Mouse (Mus musculus) ES-Bruce4 (cell line): ENCODE results near the gene Rbbp6. TPM values are rescaled to one million over a fixed set of nuclear protein-coding genes. Genes with fewer than 3 reads are reported as not detected.

Experiments
- H3K27ac ChIP-seq: 2 replicates; pipeline ENCODE4 v1.5.1; 2012; ENCODE audit warnings: low read length, inconsistent platforms; ENCODE audit not compliant: insufficient read depth
- H3K27me3 ChIP-seq: 2 replicates; pipeline ENCODE4 v1.6.1; 2012; ENCODE audit warnings: mild to moderate bottlenecking, low read length, inconsistent platforms; ENCODE audit not compliant: control insufficient read depth, poor library complexity, insufficient read depth, severe bottlenecking
- H3K36me3 ChIP-seq: 2 replicates; pipeline ENCODE4 v1.6.1; 2012; ENCODE audit warnings: inconsistent platforms, mild to moderate bottlenecking, low read length, moderate library complexity; ENCODE audit not compliant: control insufficient read depth, poor library complexity, insufficient read depth, severe bottlenecking
- H3K4me1 ChIP-seq: one replicate; pipeline ENCODE4 v1.8.1; 2011; ENCODE audit warnings: low read length; ENCODE audit not compliant: control insufficient read depth, insufficient read depth
- H3K4me3 ChIP-seq: 2 replicates; pipeline ENCODE4 v1.5.1; 2011; ENCODE audit warnings: low read depth, mild to moderate bottlenecking, low read length
- H3K9ac ChIP-seq: 2 replicates; pipeline ENCODE4 v1.6.1; 2012; ENCODE audit warnings: low read depth, mild to moderate bottlenecking, inconsistent platforms; ENCODE audit not compliant: poor library complexity, severe bottlenecking
- H3K9me3 ChIP-seq: replicated peaks from 2 replicates; pipeline ENCODE4 v1.6.1; 2012; ENCODE audit warnings: mild to moderate bottlenecking, low read length, inconsistent platforms; ENCODE audit not compliant: control insufficient read depth, poor library complexity, insufficient read depth, severe bottlenecking
- CTCF ChIP-seq: IDR thresholded peaks from one replicate; pipeline ENCODE4 v1.8.1; 2011; ENCODE audit warnings: low read depth, low read length
- EP300 ChIP-seq: IDR thresholded peaks from 2 replicates; pipeline ENCODE4 v1.6.1; 2011; ENCODE audit warnings: low read depth, low read length; ENCODE audit not compliant: insufficient read depth
- POLR2A ChIP-seq: IDR thresholded peaks from one replicate; pipeline ENCODE4 v1.8.1; 2011; ENCODE audit warnings: low read length; ENCODE audit not compliant: insufficient read depth
- polyA plus RNA-seq: library from polyadenylated mRNA; stranded (reverse); fragments of >200 nt; gene quantifications from 2 replicates; pipeline ENCODE4 v1.2.4, GENCODE M21; 2011; ENCODE audit warnings: low read depth; ENCODE audit not compliant: missing spikeins, insufficient read depth, insufficient read length

Gene Rbbp6
- polyA plus RNA-seq, 1 experiment = 101 TPM

GRCm38 (mm10) chr7:122936626-122937025 lies 28.9 kb upstream of the Rbbp6 start:
- Histone ChIP-seq H3K27ac (no peak overlapping the region), H3K27me3 (no peaks in the 10 kb centered on the region), H3K9ac (no peak overlapping the region), H3K4me1 (peaks cover 2% of the 10 kb centered on the region), H3K9me3 (no peaks in the 10 kb centered on the region), H3K36me3 (no peaks in the 10 kb centered on the region), H3K4me3 (no peak overlapping the region)
- TF ChIP-seq CTCF = no peak
- no peak for TF ChIP-seq POLR2A
- no peak for TF ChIP-seq EP300

DNA sequence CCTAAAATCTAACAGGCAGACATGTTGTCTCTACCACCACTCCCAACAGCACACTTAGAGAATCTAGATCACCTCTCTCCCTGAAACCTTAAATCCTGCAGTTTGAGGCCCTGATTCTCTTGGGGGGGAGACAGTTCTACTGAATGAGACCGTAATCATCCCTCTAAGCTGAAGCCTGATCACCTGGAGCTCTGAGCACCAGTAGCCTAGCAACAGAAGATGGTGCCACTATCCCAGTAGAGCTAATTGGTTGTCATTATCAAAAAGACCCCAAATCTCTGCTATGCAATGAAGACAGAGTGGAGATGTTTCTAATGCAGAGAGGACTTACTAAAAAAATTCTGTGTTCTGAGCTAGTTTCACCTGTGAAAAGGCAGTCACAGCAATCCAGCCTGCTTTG lies 27.3 kb upstream of the Rbbp6 start:
- H3K9ac ChIP-seq = no peak overlapping the region
- no peaks in the 10 kb centered on the region for H3K27me3 ChIP-seq
- no peaks in the 10 kb centered on the region for H3K36me3 ChIP-seq
- H3K4me1 ChIP-seq = peaks cover 2% of the 10 kb centered on the region
- TF ChIP-seq CTCF = no peak
- no peak for TF ChIP-seq POLR2A
- no peak for TF ChIP-seq EP300
- H3K4me3 ChIP-seq = no peak overlapping the region
- H3K9me3 ChIP-seq = no peaks in the 10 kb centered on the region
- no peak overlapping the region for H3K27ac ChIP-seq

- H3K4me1 ChIP-seq = peaks cover 2% of the 10 kb centered on the region
- TF ChIP-seq CTCF (no peak), POLR2A (no peak), EP300 (no peak)
- H3K36me3 ChIP-seq = no peaks in the 10 kb centered on the region
- no peak overlapping the region for H3K27ac ChIP-seq
- H3K9me3 ChIP-seq = no peaks in the 10 kb centered on the region
- no peaks in the 10 kb centered on the region for H3K27me3 ChIP-seq
- no peak overlapping the region for H3K4me3 ChIP-seq
- H3K9ac ChIP-seq = no peak overlapping the region
These were observed 26.3 kb upstream of the Rbbp6 start for GRCm38 (mm10) chr7:122939181-122939580.

- Histone ChIP-seq H3K9me3 (no peaks in the 10 kb centered on the region), H3K27me3 (no peaks in the 10 kb centered on the region), H3K9ac (no peak overlapping the region; the same call in 1 of the 2 replicates), H3K4me3 (no peak overlapping the region), H3K4me1 (peaks cover 2% of the 10 kb centered on the region), H3K27ac (0 out of 2 replicates have a peak overlapping the region, but pooled peaks have one; percentile 58), H3K36me3 (no peaks in the 10 kb centered on the region)
- TF ChIP-seq CTCF = no peak
- TF ChIP-seq POLR2A = no peak
- no peak for TF ChIP-seq EP300
These were observed 25.0 kb upstream of the Rbbp6 start for GRCm38 (mm10) chr7:122940371-122941075.

GRCm38 (mm10) chr7:122942111-122942510 lies 23.4 kb upstream of the Rbbp6 start:
- no peak overlapping the region for H3K27ac ChIP-seq
- H3K9me3 ChIP-seq = no peaks in the 10 kb centered on the region
- no peaks in the 10 kb centered on the region for H3K27me3 ChIP-seq
- H3K4me1 ChIP-seq = peaks cover 2% of the 10 kb centered on the region
- H3K36me3 ChIP-seq = no peaks in the 10 kb centered on the region
- TF ChIP-seq POLR2A = no peak
- peak; percentile 41 for TF ChIP-seq CTCF
- no peak overlapping the region for H3K9ac ChIP-seq
- H3K4me3 ChIP-seq = no peak overlapping the region

GRCm38 (mm10) chr7:122945149-122945548 lies 20.3 kb upstream of the Rbbp6 start:
- Histone ChIP-seq H3K27ac (no peak overlapping the region), H3K36me3 (no peaks in the 10 kb centered on the region), H3K4me1 (peaks cover under 1% of the 10 kb centered on the region), H3K9ac (no peak overlapping the region), H3K9me3 (no peaks in the 10 kb centered on the region), H3K4me3 (no peak overlapping the region), H3K27me3 (no peaks in the 10 kb centered on the region)
- TF ChIP-seq CTCF = no peak
- no peak for TF ChIP-seq EP300
- no peak for TF ChIP-seq POLR2A
